Mouse (Mus musculus): ENCODE measurements around the gene Atp5k.

Atp5k gene

GRCm38 (mm10) chr5:108427186-108427585, 7.1 kb downstream of the Atp5k start:
- peak; percentile 31 for DNase-seq (ENCODE audit: low read depth, low spot score)

GRCm38 (mm10) chr5:108423427-108423826, 10.8 kb downstream of the Atp5k start:
- no peak for DNase-seq (ENCODE audit: low read depth, low spot score)

- DNase-seq (ENCODE audit: low read depth, low spot score), result no peak
Observed at GRCm38 (mm10) chr5:108422741-108423140, 11.5 kb downstream of the Atp5k start.

GRCm38 (mm10) chr5:108414711-108415110, 19.5 kb downstream of the Atp5k start:
- no peak for DNase-seq (ENCODE audit: low read depth, low spot score)

- DNase-seq (ENCODE audit: low read depth, low spot score), result no peak
Observed at GRCm38 (mm10) chr5:108406977-108407376, 27.3 kb downstream of the Atp5k start.

- no peak for DNase-seq (ENCODE audit: low read depth, low spot score)
Observed at GRCm38 (mm10) chr5:108405460-108405859, 28.8 kb downstream of the Atp5k start.

- no peak for DNase-seq (ENCODE audit: low read depth, low spot score)
Observed at GRCm38 (mm10) chr5:108403453-108403852, 30.8 kb downstream of the Atp5k start.

GRCm38 (mm10) chr5:108389744-108390143, 44.5 kb downstream of the Atp5k start:
- no peak for DNase-seq (ENCODE audit: low read depth, low spot score)

GRCm38 (mm10) chr5:108388201-108388600, 46.0 kb downstream of the Atp5k start, which contains the start of gene Pde6b:
Gene Pde6b (plus strand): TSS chr5:108388391.
- no peak for DNase-seq (ENCODE audit: low read depth, low spot score)

GRCm38 (mm10) chr5:108386449-108386848, 47.8 kb downstream of the Atp5k start:
- no peak for DNase-seq (ENCODE audit: low read depth, low spot score)

- DNase-seq (ENCODE audit: low read depth, low spot score), result no peak
Observed at GRCm38 (mm10) chr5:108385632-108386031, 48.6 kb downstream of the Atp5k start.

Data from c-Kit-negative CD71-positive TER-119-positive erythroid progenitor cells, embryonic 14.5 days (primary cell).